Mouse (Mus musculus) forebrain, postnatal 0 days (tissue): ENCODE measurements around the gene Hrh3. TPM values are rescaled to one million over a fixed set of nuclear protein-coding genes. Genes with fewer than 3 reads are reported as not detected.

Experiments used
- ATAC-seq: fragments of 200-750 bp; cut with Nextera tagmentation; 2 replicates; pipeline ENCODE4 v1.8.0; 2017; ENCODE audit warnings: mild to moderate bottlenecking, moderate library complexity
- DNase-seq: peaks from one replicate; pipeline ENCODE4 v3.0.0-alpha.2; 2015
- H3K27ac ChIP-seq: fragments of 300-500 bp; sonication (generic); 2 replicates; pipeline ENCODE4 v1.5.1; 2014; ENCODE audit warnings: low read depth, mild to moderate bottlenecking, antibody characterized with exemption, low read length, moderate library complexity, mixed read lengths
- H3K27me3 ChIP-seq: fragments of 300-500 bp; sonication (generic); 2 replicates; pipeline ENCODE4 v1.6.1; 2014; ENCODE audit warnings: mild to moderate bottlenecking, low read length, mixed read lengths; ENCODE audit not compliant: insufficient read depth
- H3K36me3 ChIP-seq: fragments of 300-500 bp; sonication (generic); 2 replicates; pipeline ENCODE4 v1.6.1; 2014; ENCODE audit warnings: mild to moderate bottlenecking, moderate library complexity; ENCODE audit not compliant: insufficient read depth
- H3K4me1 ChIP-seq: fragments of 300-500 bp; sonication (generic); 2 replicates; pipeline ENCODE4 v1.6.1; 2014; ENCODE audit warnings: antibody characterized with exemption; ENCODE audit not compliant: insufficient read depth
- H3K4me2 ChIP-seq: fragments of 300-500 bp; sonication (generic); 2 replicates; pipeline ENCODE4 v1.6.1; 2014; ENCODE audit warnings: low read depth, mild to moderate bottlenecking, moderate library complexity
- H3K4me3 ChIP-seq: fragments of 300-500 bp; sonication (generic); 2 replicates; pipeline ENCODE4 v1.5.1; 2014; ENCODE audit warnings: low read depth, low read length, mixed read lengths
- H3K9ac ChIP-seq: fragments of 300-500 bp; sonication (generic); 2 replicates; pipeline ENCODE4 v1.6.1; 2014; ENCODE audit warnings: mild to moderate bottlenecking
- H3K9me3 ChIP-seq: fragments of 300-500 bp; sonication (generic); 2 replicates; pipeline ENCODE4 v1.6.1; 2016; ENCODE audit warnings: low read length
- CTCF ChIP-seq: sonication (generic); IDR thresholded peaks from 2 replicates; pipeline ENCODE4 v1.5.1; 2016; ENCODE audit warnings: antibody characterized with exemption, control low read depth, low read depth
- WGBS: fragments of 180-500 bp; shearing (Covaris S2); extraction: QIAGEN DNeasy Blood & Tissue Kit; methylation state at CpG from one replicate; pipeline ENCODE4 v1.1.7; 2014; 5-methylcytosine and 5-hydroxymethylcytosine counted together
- polyA plus RNA-seq: library from polyadenylated mRNA; unstranded; fragments of >200 nt; fragmentation: Nextera tagmentation; extraction: Ambion mirVana; gene quantifications from 2 replicates; pipeline ENCODE4 v1.2.1, GENCODE M21; 2015
- total RNA-seq: library from RNA; depleted of rRNA; stranded (reverse); fragments of >200 nt; gene quantifications from 2 replicates; pipeline ENCODE4 v1.2.3, GENCODE M21; 2014

Hrh3 gene
- total and polyA plus RNA-seq, 2 experiments from 2014 or later, result 6.1 to 11.3 TPM

DNA sequence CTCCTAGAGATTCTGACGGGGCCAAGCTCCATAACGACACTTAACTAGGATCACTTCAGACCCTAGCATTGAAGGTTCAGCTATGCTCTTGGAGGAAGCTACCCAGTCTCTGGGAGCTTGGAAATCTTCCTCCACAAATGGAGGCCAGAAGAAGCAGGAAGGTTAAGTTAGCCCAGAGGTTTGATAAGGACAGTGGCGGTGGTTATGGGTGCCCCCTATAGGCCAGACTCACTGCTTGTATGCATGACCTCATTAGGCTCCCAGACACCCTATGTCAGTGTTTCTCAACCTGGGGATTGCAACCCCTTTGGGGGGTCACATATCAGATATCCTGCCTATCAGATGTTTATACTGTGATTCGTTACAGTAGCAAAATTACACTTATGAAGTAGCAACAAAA is 2.8 kb upstream of the Hrh3 start:
- Histone ChIP-seq H3K4me1 (0 out of 2 replicates have a peak, but pooled peaks cover 2% of the 10 kb centered on the region), H3K36me3 (no peaks in the 10 kb centered on the region), H3K9me3 (no peaks in the 10 kb centered on the region), H3K4me2 (no peak overlapping the region), H3K27ac (no peak overlapping the region), H3K4me3 (no peak overlapping the region), H3K9ac (no peak overlapping the region), H3K27me3 (peaks cover 17% of the 10 kb centered on the region)
- WGBS, result 72% methylated on average over 4 of the region's 4 CpGs
- no peak for ATAC-seq
- no peak for TF ChIP-seq CTCF
- DNase-seq, result no peak

DNA sequence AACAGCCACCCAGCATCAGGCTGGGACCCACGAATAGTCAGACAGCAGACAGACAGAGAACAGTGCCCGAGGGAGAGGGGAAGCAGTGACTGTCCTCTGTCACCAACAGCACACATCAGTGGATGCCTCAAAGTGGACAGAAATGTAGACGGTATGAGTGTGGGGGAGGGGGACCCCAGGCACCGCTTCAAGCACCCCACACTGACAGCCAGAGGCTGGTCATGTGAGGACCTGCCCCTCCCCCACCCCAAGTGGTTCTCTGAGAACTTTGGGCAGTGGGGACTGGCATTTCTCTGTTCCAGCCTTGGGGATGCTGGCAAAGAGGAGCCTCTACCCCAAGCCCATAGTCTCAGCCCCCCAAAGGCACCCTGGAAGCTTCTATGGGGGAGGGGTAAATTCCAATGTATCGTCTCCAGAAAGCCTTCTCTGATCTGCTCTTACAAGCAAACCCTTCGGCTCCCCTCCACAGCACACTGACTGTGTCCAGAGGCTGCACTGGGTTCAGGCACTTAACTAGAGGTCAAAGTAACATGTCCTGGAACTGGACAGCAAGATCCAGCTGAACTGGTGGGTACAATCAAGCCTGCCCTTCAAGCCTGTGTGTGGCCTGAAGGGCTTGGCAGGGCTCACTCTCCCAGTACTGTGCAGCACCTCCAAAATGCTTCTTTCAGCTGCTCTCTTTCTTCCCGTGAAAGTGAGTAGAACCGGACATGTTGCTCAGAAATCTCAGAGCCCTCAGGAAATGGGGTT is 1.3 kb upstream of the Hrh3 start:
- H3K4me3 ChIP-seq, result no peak overlapping the region
- DNase-seq (no peak), ATAC-seq (no peak)
- WGBS, result 28% methylated on average over 8 of the region's 8 CpGs
- H3K27me3 ChIP-seq, result peaks cover 17% of the 10 kb centered on the region
- no peaks in the 10 kb centered on the region for H3K36me3 ChIP-seq
- TF ChIP-seq CTCF, result no peak
- H3K4me1 ChIP-seq, result 0 out of 2 replicates have a peak, but pooled peaks cover 2% of the 10 kb centered on the region
- H3K9me3 ChIP-seq, result no peaks in the 10 kb centered on the region
- H3K27ac ChIP-seq, result no peak overlapping the region
- H3K4me2 ChIP-seq, result no peak overlapping the region
- H3K9ac ChIP-seq, result no peak overlapping the region

DNA sequence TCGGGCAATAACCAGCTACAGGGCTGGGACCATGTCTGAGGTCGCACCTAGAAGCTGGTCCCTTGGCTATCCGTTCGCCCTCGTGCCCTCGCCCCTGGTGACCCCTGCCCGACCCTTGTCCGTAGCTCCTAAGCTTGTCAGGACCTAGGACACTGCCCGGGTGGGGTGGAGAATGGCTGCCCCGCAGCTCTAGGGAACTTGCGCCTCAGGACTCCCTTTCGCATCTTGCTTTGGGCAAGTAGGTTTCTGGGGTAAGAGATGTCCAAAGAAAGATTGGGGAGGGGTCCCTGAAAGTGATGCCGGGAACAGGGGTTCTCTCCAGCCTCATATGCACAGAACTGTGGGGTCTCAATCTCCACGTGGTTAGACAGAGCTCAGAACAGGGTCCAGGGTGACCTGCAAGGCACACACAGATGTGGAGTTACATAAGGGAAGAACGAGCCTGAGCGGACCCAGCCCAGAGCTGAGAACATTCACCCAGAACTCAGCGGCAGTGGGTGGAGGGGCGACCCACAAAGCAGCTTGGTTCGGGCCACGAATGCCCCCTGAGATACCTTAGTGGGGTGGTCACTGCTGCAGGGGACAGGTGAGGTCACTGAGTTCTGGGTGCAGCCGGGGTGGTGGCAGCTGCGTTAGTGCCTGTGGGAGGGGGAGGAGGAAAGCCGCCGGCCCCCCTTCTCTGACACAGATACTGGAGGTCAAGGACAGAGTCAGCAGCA is 530 bp upstream of the Hrh3 start:
- Histone ChIP-seq H3K4me3 (peak overlapping the region; percentile 54), H3K27me3 (peaks cover 17% of the 10 kb centered on the region), H3K9me3 (no peaks in the 10 kb centered on the region), H3K36me3 (no peaks in the 10 kb centered on the region), H3K4me1 (0 out of 2 replicates have a peak, but pooled peaks cover 2% of the 10 kb centered on the region), H3K27ac (no peak overlapping the region), H3K9ac (peak overlapping the region; percentile 53; the same call in 1 of the 2 replicates), H3K4me2 (peak overlapping the region; percentile 90)
- no peak for DNase-seq
- TF ChIP-seq CTCF, result no peak
- WGBS, result 10% methylated on average over 24 of the region's 24 CpGs
- ATAC-seq, result no peak

DNA sequence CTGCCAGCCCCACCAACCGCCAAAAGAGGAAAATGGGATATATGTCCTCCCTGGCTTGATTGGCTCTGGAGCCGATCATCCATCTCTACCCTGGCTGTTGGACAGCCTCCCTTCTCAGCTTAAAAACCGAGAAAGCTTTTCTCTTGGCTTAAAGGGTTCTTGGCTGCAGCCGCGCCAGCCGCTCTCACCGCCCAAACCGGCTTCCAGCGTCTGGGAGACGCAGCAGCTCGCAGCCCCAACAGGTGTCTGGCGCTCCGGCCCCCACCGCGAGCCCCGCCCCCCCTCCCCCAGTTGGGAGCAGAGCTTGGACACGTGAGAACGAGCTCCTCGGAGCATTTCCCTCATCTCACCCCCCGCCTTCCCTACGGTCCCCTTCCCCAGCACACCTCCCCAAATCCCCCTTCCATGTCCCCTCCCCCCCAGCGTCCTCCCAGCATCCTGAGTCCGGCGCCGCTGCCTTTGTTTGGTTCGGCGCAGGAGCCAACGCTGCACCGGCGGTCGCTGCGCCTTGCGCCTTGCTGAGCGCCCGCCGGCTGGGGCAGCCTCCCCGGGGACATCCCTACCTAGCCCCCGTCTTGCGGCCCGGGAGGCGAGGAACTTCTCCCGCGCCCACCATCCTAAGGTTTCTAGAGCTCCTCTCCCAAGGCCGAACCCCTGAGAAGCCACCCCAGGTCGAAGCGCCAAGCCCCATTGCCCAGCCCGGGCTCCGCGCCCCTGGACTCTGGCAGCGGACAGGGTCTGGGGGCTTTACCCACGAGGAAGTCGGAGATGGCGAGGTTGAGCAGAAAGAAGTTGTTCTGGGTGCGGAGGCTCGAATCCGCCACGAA is 924 bp downstream of the Hrh3 start:
- peaks cover 17% of the 10 kb centered on the region for H3K27me3 ChIP-seq
- TF ChIP-seq CTCF, result no peak
- H3K36me3 ChIP-seq, result no peaks in the 10 kb centered on the region
- WGBS, result 2% methylated on average over 55 of the region's 57 CpGs
- no peaks in the 10 kb centered on the region for H3K9me3 ChIP-seq
- ATAC-seq, result peak; percentile 39
- H3K27ac ChIP-seq, result no peak overlapping the region
- H3K4me2 ChIP-seq, result peak overlapping the region; percentile 90
- peak; percentile 68 for DNase-seq
- H3K4me1 ChIP-seq, result 0 out of 2 replicates have a peak, but pooled peaks cover 2% of the 10 kb centered on the region
- H3K4me3 ChIP-seq, result peak overlapping the region; percentile 54
- peak overlapping the region; percentile 53 for H3K9ac ChIP-seq

DNA sequence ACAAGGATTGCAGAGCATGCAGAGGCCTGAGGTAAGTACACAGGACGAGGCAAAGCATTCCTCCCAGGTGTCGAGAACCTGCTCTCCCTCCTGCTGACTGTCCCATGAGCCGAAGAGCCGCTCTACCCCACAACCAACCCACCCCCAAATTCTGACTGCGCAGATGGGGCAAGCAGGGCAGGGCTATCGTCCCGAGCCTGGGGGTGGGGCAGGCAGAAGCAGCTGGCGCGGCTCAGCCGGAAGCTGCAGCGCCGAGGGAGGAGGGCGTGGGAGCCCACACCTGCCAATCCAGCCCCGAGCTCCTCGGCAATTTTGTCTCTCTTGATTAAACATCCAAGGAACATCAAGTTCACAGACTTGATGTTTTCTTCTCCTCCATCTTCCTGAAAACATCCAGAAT is 4.8 kb downstream of the Hrh3 start:
- Histone ChIP-seq H3K4me1 (0 out of 2 replicates have a peak, but pooled peaks cover 2% of the 10 kb centered on the region), H3K36me3 (no peaks in the 10 kb centered on the region), H3K27ac (no peak overlapping the region), H3K9ac (no peak overlapping the region), H3K4me3 (no peak overlapping the region), H3K27me3 (peaks cover 8% of the 10 kb centered on the region), H3K4me2 (0 out of 2 replicates have a peak overlapping the region, but pooled peaks have one; percentile 3), H3K9me3 (no peaks in the 10 kb centered on the region)
- no peak for TF ChIP-seq CTCF
- DNase-seq, result no peak
- WGBS, result 16% methylated on average over 15 of the region's 15 CpGs
- ATAC-seq, result no peak

DNA sequence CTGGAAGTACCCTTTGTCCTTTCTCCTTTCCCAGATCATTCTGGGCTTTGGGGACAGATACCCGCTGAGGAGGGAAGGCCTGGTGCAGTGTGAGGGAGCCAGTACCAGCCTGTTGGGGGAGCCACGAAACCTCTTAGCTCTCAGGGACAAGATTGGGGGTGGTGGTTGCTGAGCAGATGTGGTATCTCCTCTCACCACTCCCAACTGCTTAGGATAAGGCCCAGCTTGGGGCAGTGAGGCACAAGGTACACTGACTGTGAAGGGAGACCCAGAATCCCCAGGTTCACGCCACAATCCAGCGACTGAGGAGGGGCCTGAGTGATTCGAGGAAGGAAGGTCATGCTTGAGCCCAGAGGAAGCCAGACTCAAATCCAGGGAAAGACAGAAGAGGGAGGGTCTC is 6.1 kb downstream of the Hrh3 start:
- peak; percentile 34 for TF ChIP-seq CTCF
- WGBS, result 36% methylated on average over 5 of the region's 5 CpGs
- H3K9me3 ChIP-seq, result no peaks in the 10 kb centered on the region
- peaks cover 6% of the 10 kb centered on the region for H3K27me3 ChIP-seq
- H3K9ac ChIP-seq, result no peak overlapping the region
- 0 out of 2 replicates have a peak, but pooled peaks cover 2% of the 10 kb centered on the region for H3K4me1 ChIP-seq
- H3K27ac ChIP-seq, result no peak overlapping the region
- no peak overlapping the region for H3K4me2 ChIP-seq
- no peaks in the 10 kb centered on the region for H3K36me3 ChIP-seq
- ATAC-seq, result peak; percentile 40; the same call in 1 of the 2 replicates
- no peak overlapping the region for H3K4me3 ChIP-seq
- no peak for DNase-seq
